Mouse (Mus musculus): Measurements from ENCODE around the gene Hrh3.

Hrh3 gene

GRCm38 (mm10) chr2:180105441-180106190 lies 1.3 kb upstream of the Hrh3 start:
- no peak for DNase-seq

DNA sequence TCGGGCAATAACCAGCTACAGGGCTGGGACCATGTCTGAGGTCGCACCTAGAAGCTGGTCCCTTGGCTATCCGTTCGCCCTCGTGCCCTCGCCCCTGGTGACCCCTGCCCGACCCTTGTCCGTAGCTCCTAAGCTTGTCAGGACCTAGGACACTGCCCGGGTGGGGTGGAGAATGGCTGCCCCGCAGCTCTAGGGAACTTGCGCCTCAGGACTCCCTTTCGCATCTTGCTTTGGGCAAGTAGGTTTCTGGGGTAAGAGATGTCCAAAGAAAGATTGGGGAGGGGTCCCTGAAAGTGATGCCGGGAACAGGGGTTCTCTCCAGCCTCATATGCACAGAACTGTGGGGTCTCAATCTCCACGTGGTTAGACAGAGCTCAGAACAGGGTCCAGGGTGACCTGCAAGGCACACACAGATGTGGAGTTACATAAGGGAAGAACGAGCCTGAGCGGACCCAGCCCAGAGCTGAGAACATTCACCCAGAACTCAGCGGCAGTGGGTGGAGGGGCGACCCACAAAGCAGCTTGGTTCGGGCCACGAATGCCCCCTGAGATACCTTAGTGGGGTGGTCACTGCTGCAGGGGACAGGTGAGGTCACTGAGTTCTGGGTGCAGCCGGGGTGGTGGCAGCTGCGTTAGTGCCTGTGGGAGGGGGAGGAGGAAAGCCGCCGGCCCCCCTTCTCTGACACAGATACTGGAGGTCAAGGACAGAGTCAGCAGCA lies 530 bp upstream of the Hrh3 start:
- no peak for DNase-seq

DNA sequence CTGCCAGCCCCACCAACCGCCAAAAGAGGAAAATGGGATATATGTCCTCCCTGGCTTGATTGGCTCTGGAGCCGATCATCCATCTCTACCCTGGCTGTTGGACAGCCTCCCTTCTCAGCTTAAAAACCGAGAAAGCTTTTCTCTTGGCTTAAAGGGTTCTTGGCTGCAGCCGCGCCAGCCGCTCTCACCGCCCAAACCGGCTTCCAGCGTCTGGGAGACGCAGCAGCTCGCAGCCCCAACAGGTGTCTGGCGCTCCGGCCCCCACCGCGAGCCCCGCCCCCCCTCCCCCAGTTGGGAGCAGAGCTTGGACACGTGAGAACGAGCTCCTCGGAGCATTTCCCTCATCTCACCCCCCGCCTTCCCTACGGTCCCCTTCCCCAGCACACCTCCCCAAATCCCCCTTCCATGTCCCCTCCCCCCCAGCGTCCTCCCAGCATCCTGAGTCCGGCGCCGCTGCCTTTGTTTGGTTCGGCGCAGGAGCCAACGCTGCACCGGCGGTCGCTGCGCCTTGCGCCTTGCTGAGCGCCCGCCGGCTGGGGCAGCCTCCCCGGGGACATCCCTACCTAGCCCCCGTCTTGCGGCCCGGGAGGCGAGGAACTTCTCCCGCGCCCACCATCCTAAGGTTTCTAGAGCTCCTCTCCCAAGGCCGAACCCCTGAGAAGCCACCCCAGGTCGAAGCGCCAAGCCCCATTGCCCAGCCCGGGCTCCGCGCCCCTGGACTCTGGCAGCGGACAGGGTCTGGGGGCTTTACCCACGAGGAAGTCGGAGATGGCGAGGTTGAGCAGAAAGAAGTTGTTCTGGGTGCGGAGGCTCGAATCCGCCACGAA lies 924 bp downstream of the Hrh3 start:
- DNase-seq = no peak

DNA sequence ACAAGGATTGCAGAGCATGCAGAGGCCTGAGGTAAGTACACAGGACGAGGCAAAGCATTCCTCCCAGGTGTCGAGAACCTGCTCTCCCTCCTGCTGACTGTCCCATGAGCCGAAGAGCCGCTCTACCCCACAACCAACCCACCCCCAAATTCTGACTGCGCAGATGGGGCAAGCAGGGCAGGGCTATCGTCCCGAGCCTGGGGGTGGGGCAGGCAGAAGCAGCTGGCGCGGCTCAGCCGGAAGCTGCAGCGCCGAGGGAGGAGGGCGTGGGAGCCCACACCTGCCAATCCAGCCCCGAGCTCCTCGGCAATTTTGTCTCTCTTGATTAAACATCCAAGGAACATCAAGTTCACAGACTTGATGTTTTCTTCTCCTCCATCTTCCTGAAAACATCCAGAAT lies 4.8 kb downstream of the Hrh3 start:
- peak; percentile 74 to 76 for DNase-seq

DNA sequence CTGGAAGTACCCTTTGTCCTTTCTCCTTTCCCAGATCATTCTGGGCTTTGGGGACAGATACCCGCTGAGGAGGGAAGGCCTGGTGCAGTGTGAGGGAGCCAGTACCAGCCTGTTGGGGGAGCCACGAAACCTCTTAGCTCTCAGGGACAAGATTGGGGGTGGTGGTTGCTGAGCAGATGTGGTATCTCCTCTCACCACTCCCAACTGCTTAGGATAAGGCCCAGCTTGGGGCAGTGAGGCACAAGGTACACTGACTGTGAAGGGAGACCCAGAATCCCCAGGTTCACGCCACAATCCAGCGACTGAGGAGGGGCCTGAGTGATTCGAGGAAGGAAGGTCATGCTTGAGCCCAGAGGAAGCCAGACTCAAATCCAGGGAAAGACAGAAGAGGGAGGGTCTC lies 6.1 kb downstream of the Hrh3 start:
- no peak for DNase-seq

DNA sequence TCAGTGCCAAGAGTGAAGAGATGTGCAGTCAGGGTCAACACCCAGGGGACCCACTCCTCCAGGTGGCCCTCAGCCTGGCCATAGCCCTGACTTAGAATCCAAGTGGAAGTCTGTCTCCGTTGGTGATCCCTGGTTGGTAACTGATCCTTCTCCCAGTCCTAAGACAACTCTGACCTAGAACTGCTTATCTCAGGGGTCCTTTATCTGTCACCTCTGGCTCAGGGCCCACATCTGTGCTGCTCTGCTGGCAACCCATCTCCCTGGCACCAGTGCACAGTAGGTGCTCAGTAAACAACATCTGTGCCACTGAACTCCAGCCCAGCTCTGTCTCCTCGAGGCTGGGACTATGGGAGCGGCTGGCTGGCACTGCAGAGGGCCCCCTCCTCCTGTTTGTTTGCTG lies 6.7 kb downstream of the Hrh3 start:
- no peak for DNase-seq

GRCm38 (mm10) chr2:180095711-180096110 lies 8.6 kb downstream of the Hrh3 start:
- peak; percentile 72 to 85 for DNase-seq

- DNase-seq = no peak
Observed at GRCm38 (mm10) chr2:180090285-180090684, 14.0 kb downstream of the Hrh3 start.

DNA sequence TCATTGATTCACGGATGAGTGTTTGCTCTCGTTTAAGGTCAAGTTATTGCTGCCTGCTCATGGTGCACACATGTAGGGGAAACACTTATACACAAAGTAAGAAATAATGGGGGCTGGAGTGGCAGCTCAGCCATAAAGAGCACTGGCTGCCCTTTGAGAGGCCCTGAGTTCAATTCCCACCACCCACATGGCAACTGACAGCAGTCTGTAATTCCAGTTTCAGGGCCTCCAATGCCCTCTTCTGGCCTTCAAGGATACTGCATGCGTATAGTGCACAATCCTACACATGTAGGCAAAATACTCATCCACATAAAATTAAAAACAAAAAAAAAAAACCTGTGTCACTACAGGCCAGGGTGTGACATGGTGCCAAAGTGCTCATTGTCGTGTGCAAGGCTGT lies 16.8 kb downstream of the Hrh3 start:
- DNase-seq = no peak

- no peak for DNase-seq
Observed at GRCm38 (mm10) chr2:180086637-180087027, 17.7 kb downstream of the Hrh3 start.

DNA sequence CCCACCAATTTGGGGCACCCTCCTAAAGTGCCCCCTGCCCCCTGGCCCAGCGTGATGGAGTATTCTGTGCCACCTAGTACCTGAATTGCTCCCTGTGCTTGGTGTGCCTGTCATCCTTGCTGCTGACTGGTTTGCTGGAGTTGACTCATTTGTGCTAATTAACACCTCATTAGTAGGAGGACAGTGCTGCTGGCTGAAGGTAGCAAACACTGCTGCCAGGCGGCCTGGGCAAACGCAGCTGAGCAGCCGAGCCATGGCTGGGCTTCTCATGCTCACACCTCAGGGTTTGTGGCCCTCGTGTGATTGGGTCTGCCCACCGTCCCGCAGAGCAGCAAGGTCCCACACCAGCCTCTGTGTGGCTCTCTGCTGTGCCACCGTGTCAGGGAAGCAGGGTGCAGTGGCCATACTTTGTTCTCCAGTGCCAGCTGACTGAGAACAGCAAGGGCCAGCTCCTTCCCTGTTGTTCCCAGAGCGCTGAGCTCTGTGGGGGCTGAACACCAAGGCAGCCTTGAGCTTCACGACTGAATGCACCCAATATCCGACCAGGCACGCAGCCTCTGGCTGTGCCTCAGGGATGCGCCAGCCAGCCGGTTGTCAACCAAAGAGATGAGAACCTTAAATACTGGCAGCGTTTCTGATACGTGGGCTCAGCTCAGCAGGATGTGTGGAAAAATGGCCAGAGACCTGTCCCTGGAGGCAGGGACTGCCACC lies 18.2 kb downstream of the Hrh3 start:
- no peak for DNase-seq

DNA sequence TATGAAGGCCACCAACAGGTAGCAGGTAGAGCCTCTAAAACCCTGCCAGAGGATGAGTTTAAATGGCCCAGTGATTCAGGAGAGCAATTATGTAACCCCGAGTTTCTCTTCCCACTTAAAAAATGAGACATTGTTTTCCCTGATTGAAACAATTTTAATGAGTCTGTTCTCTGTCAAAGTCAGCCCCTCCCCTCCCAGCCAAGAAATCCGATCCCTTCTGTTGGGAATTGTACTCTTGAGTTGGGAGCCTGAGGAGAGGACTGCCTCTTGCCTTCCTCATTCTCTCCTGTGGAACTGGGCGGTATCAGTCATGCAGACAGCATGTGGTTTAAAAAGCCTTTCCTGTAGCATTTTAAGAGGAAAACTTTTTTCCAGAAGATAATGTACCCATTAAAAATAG lies 19.7 kb downstream of the Hrh3 start:
- no peak for DNase-seq

GRCm38 (mm10) chr2:180083063-180083462 lies 21.2 kb downstream of the Hrh3 start:
- DNase-seq = no peak

- no peak for DNase-seq
Observed at GRCm38 (mm10) chr2:180080680-180081079, 23.6 kb downstream of the Hrh3 start.

- no peak for DNase-seq
Observed at GRCm38 (mm10) chr2:180077622-180078021, 26.7 kb downstream of the Hrh3 start.

GRCm38 (mm10) chr2:180072886-180073285 lies 31.4 kb downstream of the Hrh3 start:
- peak; percentile 61 to 75 for DNase-seq

- DNase-seq = no peak
Observed at GRCm38 (mm10) chr2:180071671-180072070, 32.6 kb downstream of the Hrh3 start.

GRCm38 (mm10) chr2:180070481-180071453 lies 33.5 kb downstream of the Hrh3 start, which contains the start of gene Mtg2:
TSS of gene Mtg2 (plus strand) at chr2:180070588.
- DNase-seq = peak; percentile 86 to 90

DNA sequence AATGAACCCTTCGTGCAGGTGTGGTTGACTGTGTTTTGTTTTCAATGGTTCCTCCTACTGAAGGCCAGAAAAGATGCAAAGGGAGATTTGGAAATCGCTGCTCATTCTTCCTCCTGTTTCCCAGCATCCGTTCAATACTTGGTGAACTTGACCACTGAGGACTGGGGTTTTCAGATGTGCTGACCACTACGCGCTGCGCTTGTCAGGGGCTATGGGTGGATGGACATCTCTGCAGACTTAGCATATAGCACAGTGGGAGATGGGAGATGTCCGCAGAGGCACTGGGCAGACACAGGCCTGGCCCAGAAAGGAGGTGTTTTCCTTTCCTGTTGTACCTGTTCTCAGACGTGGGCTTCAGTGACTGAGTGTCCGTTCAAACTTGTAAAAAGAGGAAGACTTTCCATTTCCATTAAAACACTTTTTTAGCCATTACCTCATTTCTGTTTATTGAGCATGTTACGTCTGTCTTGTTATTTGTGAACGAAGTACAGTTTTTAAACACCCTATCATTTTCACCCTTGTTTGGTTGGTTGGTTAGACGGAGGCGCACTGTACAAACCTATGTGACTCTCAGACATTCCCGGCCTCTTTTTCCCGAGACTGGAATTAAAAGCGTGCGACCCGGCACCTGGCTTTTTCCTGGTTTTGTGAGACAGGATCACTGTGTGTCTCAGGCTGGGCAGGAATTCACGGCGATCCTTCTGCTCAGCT lies 34.4 kb downstream of the Hrh3 start:
- DNase-seq = no peak

- DNase-seq = no peak
Observed at GRCm38 (mm10) chr2:180063338-180064131, 40.8 kb downstream of the Hrh3 start.
